Mouse (Mus musculus) inflammation-experienced regulatory T-cells, adult 6 months (primary cell): ENCODE results near the gene Cdk5rap3. TPM values are rescaled to one million over a fixed set of nuclear protein-coding genes. Genes with fewer than 3 reads are reported as not detected.

ENCODE experiments used
- ATAC-seq: one replicate; pipeline ENCODE4 v1.8.0; 2017
- polyA plus RNA-seq, 3 experiments: library from polyadenylated mRNA; unstranded; fragments of 100-300 nt; shearing (Covaris generic); gene quantifications; one replicate each; pipeline ENCODE4 v1.2.1; 2017

Gene Cdk5rap3
- polyA plus RNA-seq, 3 experiments from 2014 or later, result 93.2 to 124 (median 96.9) TPM

- ATAC-seq, result no peak
These were observed 20.4 kb downstream of the Cdk5rap3 start for GRCm38 (mm10) chr11:96895886-96896285.

- no peak for ATAC-seq
These were observed 23.0 kb downstream of the Cdk5rap3 start for GRCm38 (mm10) chr11:96893203-96893842.

GRCm38 (mm10) chr11:96891784-96892527 lies 24.3 kb downstream of the Cdk5rap3 start:
- ATAC-seq, result no peak

GRCm38 (mm10) chr11:96886942-96887546 lies 29.3 kb downstream of the Cdk5rap3 start:
- no peak for ATAC-seq

GRCm38 (mm10) chr11:96885901-96886340 lies 30.4 kb downstream of the Cdk5rap3 start:
- no peak for ATAC-seq

- ATAC-seq, result no peak
These were observed 36.0 kb downstream of the Cdk5rap3 start for GRCm38 (mm10) chr11:96880296-96880695.

GRCm38 (mm10) chr11:96879359-96879758 lies 36.9 kb downstream of the Cdk5rap3 start:
- no peak for ATAC-seq

GRCm38 (mm10) chr11:96878715-96879114 lies 37.6 kb downstream of the Cdk5rap3 start:
- no peak for ATAC-seq

GRCm38 (mm10) chr11:96877071-96877470 lies 39.2 kb downstream of the Cdk5rap3 start:
- no peak for ATAC-seq

GRCm38 (mm10) chr11:96876300-96877040 lies 39.8 kb downstream of the Cdk5rap3 start:
- ATAC-seq, result no peak

GRCm38 (mm10) chr11:96875745-96876144 lies 40.6 kb downstream of the Cdk5rap3 start:
- ATAC-seq, result no peak

- ATAC-seq, result no peak
These were observed 41.0 kb downstream of the Cdk5rap3 start for GRCm38 (mm10) chr11:96875270-96875669.

- no peak for ATAC-seq
These were observed 42.6 kb downstream of the Cdk5rap3 start for GRCm38 (mm10) chr11:96873601-96874140.

- ATAC-seq, result no peak
These were observed 43.6 kb downstream of the Cdk5rap3 start for GRCm38 (mm10) chr11:96872441-96873379.

- no peak for ATAC-seq
These were observed 49.1 kb downstream of the Cdk5rap3 start for GRCm38 (mm10) chr11:96867149-96867548.

GRCm38 (mm10) chr11:96863206-96863995 lies 52.9 kb downstream of the Cdk5rap3 start:
- no peak for ATAC-seq

- ATAC-seq, result no peak
These were observed 53.8 kb downstream of the Cdk5rap3 start for GRCm38 (mm10) chr11:96862534-96862933.

- peak; percentile 96 for ATAC-seq
These were observed 54.4 kb downstream of the Cdk5rap3 start for GRCm38 (mm10) chr11:96861878-96862289.

- ATAC-seq, result no peak
These were observed 54.9 kb downstream of the Cdk5rap3 start for GRCm38 (mm10) chr11:96861446-96861845.

- ATAC-seq, result no peak
These were observed 55.7 kb downstream of the Cdk5rap3 start for GRCm38 (mm10) chr11:96860564-96860963.

GRCm38 (mm10) chr11:96859635-96860034 lies 56.7 kb downstream of the Cdk5rap3 start:
- peak; percentile 34 for ATAC-seq
